Mouse (Mus musculus) lung, embryonic 15.5 days (tissue): ENCODE measurements around the gene Art3. TPM values are rescaled to one million over a fixed set of nuclear protein-coding genes. Genes with fewer than 3 reads are reported as not detected.
A peak's percentile ranks its signal among the peaks of the same experiment; 100 is the strongest.

Experiments used
- ATAC-seq: fragments of 200-750 bp; cut with Nextera tagmentation; 2 replicates; pipeline ENCODE4 v1.8.0; 2017; ENCODE audit warnings: moderate number of reproducible peaks, borderline replicate concordance; ENCODE audit not compliant: low FRiP score, low TSS enrichment; ENCODE audit errors: extremely low read depth
- H3K27ac ChIP-seq: fragments of 300-500 bp; sonication (generic); 2 replicates; pipeline ENCODE4 v1.5.1; 2015; ENCODE audit warnings: moderate library complexity, mild to moderate bottlenecking, inconsistent platforms
- H3K27me3 ChIP-seq: fragments of 300-500 bp; sonication (generic); 2 replicates; pipeline ENCODE4 v1.6.1; 2015; ENCODE audit warnings: inconsistent platforms
- H3K36me3 ChIP-seq: fragments of 300-500 bp; sonication (generic); 2 replicates; pipeline ENCODE4 v1.6.1; 2015; ENCODE audit warnings: inconsistent platforms
- H3K4me1 ChIP-seq: fragments of 300-500 bp; sonication (generic); 2 replicates; pipeline ENCODE4 v1.6.1; 2015; ENCODE audit warnings: inconsistent platforms
- H3K4me2 ChIP-seq: fragments of 300-500 bp; sonication (generic); 2 replicates; pipeline ENCODE4 v1.6.1; 2015; ENCODE audit warnings: inconsistent platforms, mild to moderate bottlenecking, moderate library complexity
- H3K4me3 ChIP-seq: fragments of 300-500 bp; sonication (generic); 2 replicates; pipeline ENCODE4 v1.5.1; 2015; ENCODE audit warnings: mild to moderate bottlenecking, inconsistent platforms
- H3K9ac ChIP-seq: fragments of 300-500 bp; sonication (generic); 2 replicates; pipeline ENCODE4 v1.6.1; 2015; ENCODE audit warnings: inconsistent platforms
- H3K9me3 ChIP-seq: fragments of 300-500 bp; sonication (generic); 2 replicates; pipeline ENCODE4 v1.6.1; 2016; ENCODE audit warnings: inconsistent platforms
- WGBS: fragments of 180-500 bp; shearing (Covaris S2); methylation state at CpG from one replicate; pipeline ENCODE4 v1.1.7; 2015; 5-methylcytosine and 5-hydroxymethylcytosine counted together
- polyA plus RNA-seq: library from polyadenylated mRNA; unstranded; fragments of >200 nt; fragmentation: Nextera tagmentation; extraction: Ambion mirVana; gene quantifications from 2 replicates; pipeline ENCODE4 v1.2.1, GENCODE M21; 2015

Art3 gene
- 4.8 and 9.5 TPM in 2 replicates for polyA plus RNA-seq

DNA sequence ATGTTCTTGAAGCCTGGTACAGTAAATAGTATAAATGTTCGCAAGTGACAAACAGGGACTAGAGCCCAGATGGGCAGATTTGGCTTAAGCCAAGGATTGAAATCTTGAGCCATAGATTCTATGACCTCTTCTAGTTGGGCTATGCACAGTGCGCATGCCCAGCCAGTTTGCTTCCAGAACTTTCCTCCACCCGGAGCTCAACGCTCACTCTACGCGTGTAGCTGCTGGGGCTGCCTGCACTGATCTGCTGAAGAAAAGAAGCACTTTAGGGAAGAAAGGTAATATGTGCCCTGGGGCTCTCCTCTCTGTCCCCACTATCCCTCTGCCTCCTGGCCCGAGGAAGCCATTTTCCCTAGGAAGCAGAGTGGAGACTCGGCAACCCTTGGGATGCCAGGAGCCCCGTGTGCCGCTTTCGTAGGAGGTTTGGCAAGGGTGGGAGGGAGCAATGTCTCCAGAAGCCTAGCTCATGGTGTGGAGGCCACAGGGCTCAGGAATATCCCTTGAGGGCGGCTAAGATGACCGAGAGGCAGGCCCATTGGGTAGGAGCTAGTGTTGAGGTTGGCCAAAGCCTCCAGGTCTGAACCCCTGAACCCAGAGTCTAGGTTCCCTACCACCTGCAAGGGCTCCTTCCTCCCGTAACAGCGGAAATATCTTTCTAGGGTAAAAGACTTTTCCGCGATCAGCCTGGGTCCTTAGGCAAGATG is at the start of gene Art3:
Gene Art3, plus strand, starts transcription at position 193 of the 704 bp plus-strand sequence.
- peaks cover 8% of the 10 kb centered on the region for H3K4me1 ChIP-seq
- ATAC-seq: 0 out of 2 replicates have a peak, but pooled peaks have one; percentile 32
- WGBS: 87% methylated on average over 17 of the region's 17 CpGs

DNA sequence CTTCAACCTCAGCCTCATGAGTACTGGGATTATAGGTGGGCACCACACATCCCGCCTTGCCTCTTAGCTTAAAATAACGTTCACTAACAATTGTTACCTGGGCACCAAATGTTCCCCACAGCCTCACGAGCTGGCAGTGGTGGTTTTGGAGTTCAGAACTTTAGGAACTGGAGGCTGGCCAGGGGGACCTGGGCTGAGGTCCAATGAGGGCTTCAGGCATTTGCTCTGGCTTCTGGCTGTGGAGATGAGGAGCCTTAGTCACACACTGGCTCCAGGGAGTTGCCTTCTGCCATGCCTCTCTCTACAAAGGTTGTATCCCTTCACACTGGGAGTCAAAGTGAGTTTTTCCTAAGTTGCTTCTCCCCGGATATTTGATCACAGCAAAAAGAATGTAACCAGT is 49.1 kb upstream of the Art3 start:
- H3K36me3 ChIP-seq: peaks cover 14% of the 10 kb centered on the region
- ATAC-seq: no peak
- peaks cover 10% of the 10 kb centered on the region for H3K4me1 ChIP-seq
- H3K27ac ChIP-seq: no peak overlapping the region
- H3K4me2 ChIP-seq: no peak overlapping the region
- no peak overlapping the region for H3K4me3 ChIP-seq
- H3K27me3 ChIP-seq: no peaks in the 10 kb centered on the region
- whole genome bisulfite sequencing: 66% methylated on average over 4 of the region's 4 CpGs
- H3K9ac ChIP-seq: no peak overlapping the region
- H3K9me3 ChIP-seq: no peaks in the 10 kb centered on the region

More for the DNA sequence above, at the start of gene Art3:
- no peaks in the 10 kb centered on the region for H3K9me3 ChIP-seq
- H3K36me3 ChIP-seq: no peaks in the 10 kb centered on the region
- H3K4me3 ChIP-seq: peak within 1 kb of the TSS; percentile 6; the same call in 1 of the 2 replicates
- H3K9ac ChIP-seq: no peak within 1 kb of the TSS
- peak within 1 kb of the TSS; percentile 90 for H3K27ac ChIP-seq
- no peaks in the 10 kb centered on the region for H3K27me3 ChIP-seq
- H3K4me2 ChIP-seq: peak within 1 kb of the TSS; percentile 38

DNA sequence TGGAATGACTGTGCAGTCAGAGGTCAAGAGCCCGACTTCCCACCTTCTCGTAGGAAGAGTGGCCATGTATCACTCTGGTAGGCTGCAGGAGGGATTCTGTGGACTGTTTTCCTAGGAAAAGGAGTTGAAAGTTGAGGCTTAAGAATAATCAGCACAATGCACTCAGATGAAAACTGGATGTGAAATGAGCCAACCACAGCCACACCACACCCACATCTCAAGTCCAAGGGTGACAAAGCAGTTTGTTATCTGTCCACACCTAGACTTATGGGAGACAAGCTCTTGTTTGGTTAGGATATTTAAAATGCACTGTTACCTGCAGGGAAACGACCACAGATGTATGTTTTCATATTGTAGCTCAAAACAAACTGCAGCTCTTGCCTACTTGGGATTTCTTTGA is 48.5 kb upstream of the Art3 start:
- WGBS: 44% methylated on average over 3 of the region's 3 CpGs

DNA sequence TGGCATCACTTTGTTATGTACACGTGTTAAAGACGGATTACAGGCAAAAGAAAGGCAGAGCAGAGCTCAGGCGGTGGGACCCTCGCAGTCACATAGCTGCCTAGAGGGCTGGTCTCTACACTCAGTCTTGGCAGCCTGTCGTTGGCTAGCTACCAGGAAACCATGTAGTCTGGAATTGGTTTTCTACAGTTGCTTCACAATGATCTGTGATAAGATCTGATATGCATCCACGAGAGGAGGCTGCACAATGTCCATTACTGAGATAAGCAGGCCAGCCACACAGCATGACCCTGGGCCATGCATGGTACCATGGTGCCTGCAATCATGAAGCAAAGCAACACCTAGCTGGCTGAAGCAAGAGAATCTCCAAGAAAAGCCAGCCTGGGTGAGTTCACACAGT is 43.8 kb upstream of the Art3 start:
- H3K4me2 ChIP-seq: no peak overlapping the region
- WGBS: 79% methylated on average over 6 of the region's 6 CpGs
- H3K4me1 ChIP-seq: 0 out of 2 replicates have a peak, but pooled peaks cover 5% of the 10 kb centered on the region
- no peaks in the 10 kb centered on the region for H3K9me3 ChIP-seq
- no peaks in the 10 kb centered on the region for H3K27me3 ChIP-seq
- H3K9ac ChIP-seq: no peak overlapping the region
- H3K27ac ChIP-seq: no peak overlapping the region
- peaks cover 58% of the 10 kb centered on the region for H3K36me3 ChIP-seq
- ATAC-seq: no peak
- H3K4me3 ChIP-seq: no peak overlapping the region

More for the DNA sequence above, 48.5 kb upstream of the Art3 start:
- peaks cover 10% of the 10 kb centered on the region for H3K4me1 ChIP-seq
- no peak overlapping the region for H3K9ac ChIP-seq
- no peak overlapping the region for H3K4me3 ChIP-seq
- peaks cover 19% of the 10 kb centered on the region for H3K36me3 ChIP-seq
- ATAC-seq: no peak
- no peak overlapping the region for H3K27ac ChIP-seq
- no peaks in the 10 kb centered on the region for H3K9me3 ChIP-seq
- no peaks in the 10 kb centered on the region for H3K27me3 ChIP-seq
- H3K4me2 ChIP-seq: no peak overlapping the region

DNA sequence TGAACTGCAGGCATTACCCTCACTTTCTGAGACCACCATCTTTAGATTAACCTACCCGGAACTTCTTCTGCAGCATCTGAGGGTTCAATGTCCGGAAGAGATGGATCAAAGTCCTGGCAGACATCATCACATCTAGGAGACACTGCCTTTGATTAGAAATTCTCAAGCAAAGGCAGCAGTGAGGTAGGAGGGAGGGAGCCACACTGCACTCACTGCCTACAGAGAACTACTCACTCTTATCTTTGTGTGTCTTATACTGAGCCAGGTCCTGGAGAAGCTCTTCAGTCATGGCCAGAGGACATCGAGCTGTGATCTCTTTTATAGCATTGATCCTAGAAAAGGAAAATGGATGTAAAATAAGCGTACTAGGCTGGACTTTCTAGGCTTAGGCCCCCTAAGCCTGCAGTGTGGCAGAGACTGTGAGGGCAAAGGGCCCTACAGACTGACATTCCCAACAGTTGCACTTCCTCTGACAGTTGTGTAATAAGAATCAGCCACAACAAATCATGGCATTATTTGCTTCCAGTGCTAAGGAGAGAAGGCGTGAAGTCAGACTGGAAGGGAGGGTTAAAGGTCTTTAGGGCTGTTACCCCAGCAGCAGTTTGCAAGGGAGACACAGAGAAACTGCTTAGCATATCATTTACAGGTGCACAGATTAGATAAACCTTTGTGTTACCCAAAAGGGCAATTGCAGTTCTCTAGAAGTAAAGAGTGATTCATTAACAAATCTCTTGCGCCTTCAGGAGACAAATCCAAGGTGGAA is 39.8 kb upstream of the Art3 start:
- Histone ChIP-seq H3K27me3 (no peaks in the 10 kb centered on the region), H3K9ac (no peak overlapping the region), H3K36me3 (peaks cover 83% of the 10 kb centered on the region), H3K9me3 (no peaks in the 10 kb centered on the region), H3K4me2 (no peak overlapping the region), H3K4me3 (no peak overlapping the region), H3K4me1 (no peaks in the 10 kb centered on the region), H3K27ac (no peak overlapping the region)
- ATAC-seq: no peak
- 88% methylated on average over 6 of the region's 6 CpGs for WGBS

DNA sequence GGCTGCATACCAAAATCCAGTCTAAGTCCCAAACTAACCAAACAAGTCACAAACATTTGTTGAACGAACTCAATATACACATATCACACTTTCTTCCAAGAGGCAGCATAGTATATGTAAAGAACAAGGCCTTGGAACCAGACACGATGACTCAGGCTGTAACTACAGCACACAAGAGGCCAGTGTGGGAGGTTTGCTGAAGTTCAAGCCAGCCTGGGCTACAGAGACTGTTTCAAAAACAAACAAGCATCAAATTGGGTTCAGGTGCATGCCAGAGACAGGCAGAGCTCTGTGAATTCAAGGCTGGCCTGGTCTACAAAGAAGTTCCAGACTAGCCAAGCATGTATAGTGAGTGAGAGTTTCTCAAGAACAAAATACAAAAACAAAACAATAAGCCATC is 37.1 kb upstream of the Art3 start:
- Histone ChIP-seq H3K4me2 (no peak overlapping the region), H3K4me3 (no peak overlapping the region), H3K27ac (no peak overlapping the region), H3K9me3 (no peaks in the 10 kb centered on the region), H3K4me1 (no peaks in the 10 kb centered on the region), H3K36me3 (peaks cover 77% of the 10 kb centered on the region), H3K27me3 (no peaks in the 10 kb centered on the region), H3K9ac (no peak overlapping the region)
- ATAC-seq: no peak
- WGBS: 80% methylated on average over 2 of the region's 2 CpGs

DNA sequence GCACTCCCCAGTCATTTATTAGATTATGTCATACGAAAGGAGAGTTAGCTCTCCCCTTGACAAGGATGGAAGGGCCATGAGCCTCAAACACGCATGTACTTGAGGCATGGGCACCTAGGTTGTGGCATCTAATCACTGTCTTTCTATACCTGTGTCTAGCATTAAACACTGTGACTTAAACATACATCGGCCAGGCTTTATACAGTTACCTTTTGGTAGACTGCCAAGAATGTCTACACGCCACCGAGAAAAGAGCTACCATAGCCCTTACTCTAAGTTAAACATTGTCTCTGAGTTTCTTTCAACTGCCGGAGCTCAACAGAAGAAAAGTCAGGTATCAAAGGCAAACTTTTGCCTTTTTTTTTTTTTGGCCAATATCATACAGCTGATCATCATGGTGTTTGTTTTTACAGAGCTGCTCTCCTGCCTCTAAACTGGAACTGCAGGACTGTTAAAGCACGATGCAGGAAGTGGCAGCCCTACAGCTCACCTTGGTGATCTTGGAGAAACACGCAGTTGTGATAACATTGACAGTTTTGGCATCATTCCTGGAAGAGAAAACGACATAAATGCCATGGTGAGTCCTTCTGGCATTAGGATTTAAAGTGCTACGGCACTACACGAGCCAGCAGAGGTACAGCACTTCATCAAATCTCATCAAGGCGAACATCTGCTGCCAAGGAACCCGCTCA is 29.3 kb upstream of the Art3 start:
- ATAC-seq: no peak
- Histone ChIP-seq H3K9ac (no peak overlapping the region), H3K36me3 (peaks cover 68% of the 10 kb centered on the region), H3K4me3 (no peak overlapping the region), H3K27me3 (no peaks in the 10 kb centered on the region), H3K4me1 (no peaks in the 10 kb centered on the region), H3K27ac (no peak overlapping the region), H3K4me2 (no peak overlapping the region), H3K9me3 (no peaks in the 10 kb centered on the region)
- WGBS: 78% methylated on average over 13 of the region's 13 CpGs

DNA sequence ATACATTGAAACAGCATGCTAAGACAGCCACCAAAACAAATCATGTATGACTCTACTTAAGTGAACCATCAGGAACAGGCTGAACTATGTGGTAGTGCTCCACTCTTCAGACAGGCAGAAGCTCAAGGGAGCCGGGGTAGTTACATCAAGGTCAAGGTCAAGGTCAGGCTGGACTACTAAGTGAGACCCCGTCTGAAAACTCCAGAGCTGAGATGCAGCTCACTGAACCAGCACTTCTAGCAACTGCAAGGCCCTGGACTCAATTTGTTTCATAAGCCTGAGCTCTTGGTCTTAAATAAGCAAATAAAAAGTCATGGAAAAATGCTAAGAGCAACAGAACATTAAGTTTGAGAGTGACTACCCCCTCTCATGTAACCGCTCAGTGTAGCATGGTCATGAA is 27.3 kb upstream of the Art3 start:
- H3K4me3 ChIP-seq: no peak overlapping the region
- peaks cover 14% of the 10 kb centered on the region; the same call in 1 of the 2 replicates for H3K4me1 ChIP-seq
- no peak for ATAC-seq
- peaks cover 58% of the 10 kb centered on the region for H3K36me3 ChIP-seq
- 84% methylated on average over 3 of the region's 3 CpGs for WGBS
- H3K27me3 ChIP-seq: no peaks in the 10 kb centered on the region
- H3K27ac ChIP-seq: no peak overlapping the region
- H3K4me2 ChIP-seq: no peak overlapping the region
- no peak overlapping the region for H3K9ac ChIP-seq
- H3K9me3 ChIP-seq: no peaks in the 10 kb centered on the region

DNA sequence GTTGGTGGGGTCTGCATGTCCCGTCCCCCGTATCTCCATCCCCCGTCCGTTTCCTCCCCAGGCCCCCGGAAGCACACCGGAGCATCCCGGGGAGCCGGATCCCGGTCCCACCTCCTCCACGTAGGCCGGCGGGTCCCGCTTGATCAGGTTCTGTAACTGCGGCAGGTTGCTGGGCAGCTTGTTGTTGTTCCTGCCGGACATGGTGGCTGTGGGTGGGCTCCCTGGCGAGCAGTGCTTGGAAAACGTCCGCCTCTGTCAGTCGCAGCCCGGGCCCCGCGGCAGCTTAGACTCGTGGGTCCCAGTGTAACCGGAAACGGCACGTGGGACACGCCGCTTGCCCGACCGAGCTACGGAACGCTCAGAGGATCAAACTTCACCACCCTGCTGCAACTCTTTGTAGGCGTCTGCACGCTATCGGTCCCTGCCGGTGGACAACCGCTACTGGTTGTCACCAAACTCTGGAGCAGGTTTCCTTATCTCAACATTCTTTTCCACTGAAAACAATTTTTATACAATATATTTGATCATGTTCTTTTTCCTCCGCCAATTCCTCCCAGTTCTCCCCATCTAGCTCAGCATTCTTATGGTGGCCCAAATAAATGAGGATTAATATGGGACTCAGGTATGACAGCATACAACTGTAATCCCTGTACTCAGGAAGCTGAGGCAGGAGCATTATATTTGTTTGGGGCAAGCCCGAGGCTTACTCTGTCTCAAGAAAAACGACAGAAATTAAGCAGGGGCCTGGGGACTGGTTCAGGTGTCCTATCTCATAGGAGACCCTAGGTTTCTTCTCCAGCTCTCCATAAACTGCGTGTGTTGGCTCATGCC is 21.7 kb upstream of the Art3 start, which contains the start of gene Sdad1:
Gene Sdad1, minus strand, starts transcription at position 799 of the 831 bp plus-strand sequence.
- Histone ChIP-seq H3K9me3 (no peaks in the 10 kb centered on the region), H3K4me3 (peak within 1 kb of the TSS; percentile 74), H3K4me2 (peak within 1 kb of the TSS; percentile 56), H3K36me3 (peaks cover 8% of the 10 kb centered on the region), H3K9ac (peak within 1 kb of the TSS; percentile 62), H3K27ac (no peak within 1 kb of the TSS), H3K4me1 (peaks cover 14% of the 10 kb centered on the region; the same call in 1 of the 2 replicates), H3K27me3 (no peaks in the 10 kb centered on the region)
- WGBS: 2% methylated on average over 41 of the region's 41 CpGs
- ATAC-seq: peak; percentile 92

DNA sequence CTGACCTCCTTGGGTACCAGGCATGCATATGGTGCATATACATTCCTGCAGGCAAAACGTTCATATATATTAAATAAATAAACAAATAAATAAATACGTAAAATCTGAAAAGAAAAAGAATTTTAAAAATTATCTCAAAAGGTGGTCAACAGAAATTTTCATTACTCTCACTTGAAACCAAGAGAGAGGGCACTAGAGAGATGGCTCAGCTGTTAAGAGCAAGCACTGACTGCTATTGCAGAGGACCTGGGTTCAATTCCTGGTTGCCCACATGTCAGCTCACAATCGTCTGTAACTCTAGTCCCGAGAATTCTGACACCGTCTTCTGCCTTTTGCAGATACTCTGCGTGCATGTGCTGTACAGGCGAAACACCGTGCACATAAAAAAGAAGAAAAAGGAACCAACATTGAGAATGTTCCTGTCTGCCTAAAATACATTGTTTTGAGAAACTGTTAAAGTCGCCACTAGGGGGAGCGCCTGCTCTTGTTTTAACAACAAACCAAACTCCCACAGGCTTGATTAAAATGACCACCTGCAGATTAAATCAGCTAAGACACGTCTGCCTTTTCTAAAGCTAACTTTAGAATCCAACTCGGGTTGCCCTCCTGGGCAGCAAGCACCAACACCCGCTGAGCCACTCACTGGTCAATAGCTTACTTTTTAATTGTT is 19.4 kb upstream of the Art3 start:
- H3K27ac ChIP-seq: no peak overlapping the region
- no peak overlapping the region for H3K4me3 ChIP-seq
- H3K9ac ChIP-seq: no peak overlapping the region
- H3K36me3 ChIP-seq: no peaks in the 10 kb centered on the region
- WGBS: 10% methylated on average over 13 of the region's 13 CpGs
- H3K4me2 ChIP-seq: no peak overlapping the region
- peaks cover 14% of the 10 kb centered on the region; the same call in 1 of the 2 replicates for H3K4me1 ChIP-seq
- H3K9me3 ChIP-seq: no peaks in the 10 kb centered on the region
- no peak for ATAC-seq
- no peaks in the 10 kb centered on the region for H3K27me3 ChIP-seq

DNA sequence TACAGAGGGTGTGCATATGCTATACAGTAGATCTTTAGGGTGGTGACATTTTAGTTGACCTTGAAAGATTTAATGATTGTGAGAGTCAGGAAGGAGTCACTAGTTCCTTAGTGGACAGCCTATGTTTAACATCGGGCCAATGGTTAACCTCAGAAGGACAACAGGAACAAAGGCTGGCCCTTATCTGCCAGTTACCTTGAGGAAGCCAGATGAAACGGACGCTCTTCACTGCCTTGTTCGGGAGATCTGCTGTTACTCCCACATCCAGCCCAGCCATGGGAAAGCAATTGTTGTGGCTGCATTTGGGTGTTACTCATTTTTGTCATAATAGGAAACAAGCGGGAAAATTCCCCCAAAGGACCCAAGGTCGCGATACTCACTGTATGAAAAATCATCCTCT is 17.9 kb upstream of the Art3 start:
- Histone ChIP-seq H3K4me3 (no peak overlapping the region), H3K4me2 (no peak overlapping the region), H3K27ac (no peak overlapping the region), H3K36me3 (no peaks in the 10 kb centered on the region), H3K9me3 (no peaks in the 10 kb centered on the region), H3K4me1 (peaks cover 5% of the 10 kb centered on the region; the same call in 1 of the 2 replicates), H3K9ac (no peak overlapping the region), H3K27me3 (no peaks in the 10 kb centered on the region)
- WGBS: 50% methylated on average over 7 of the region's 7 CpGs
- ATAC-seq: no peak
